Mouse (Mus musculus) midbrain, embryonic 16.5 days (tissue): ENCODE data around the gene Gp1ba. TPM values are rescaled to one million over a fixed set of nuclear protein-coding genes. Genes with fewer than 3 reads are reported as not detected.

Experiments used
- ATAC-seq: fragments of 200-750 bp; cut with Nextera tagmentation; 2 replicates; pipeline ENCODE4 v1.8.0; 2017; ENCODE audit warnings: moderate TSS enrichment
- H3K27ac ChIP-seq: fragments of 300-500 bp; sonication (generic); 2 replicates; pipeline ENCODE4 v1.5.1; 2014; ENCODE audit warnings: mild to moderate bottlenecking, low read length, mixed read lengths
- H3K27me3 ChIP-seq: fragments of 300-500 bp; sonication (generic); 2 replicates; pipeline ENCODE4 v1.6.1; 2014; ENCODE audit warnings: low read depth, low read length, mixed read lengths; ENCODE audit not compliant: control insufficient read depth, insufficient read depth
- H3K36me3 ChIP-seq: fragments of 300-500 bp; sonication (generic); 2 replicates; pipeline ENCODE4 v1.6.1; 2014; ENCODE audit warnings: mild to moderate bottlenecking, low read length, moderate library complexity, mixed read lengths; ENCODE audit not compliant: control insufficient read depth, insufficient read depth
- H3K4me1 ChIP-seq: fragments of 300-500 bp; sonication (generic); 2 replicates; pipeline ENCODE4 v1.6.1; 2014; ENCODE audit warnings: mild to moderate bottlenecking, low read length, mixed read lengths; ENCODE audit not compliant: control insufficient read depth, insufficient read depth
- H3K4me2 ChIP-seq: fragments of 300-500 bp; sonication (generic); 2 replicates; pipeline ENCODE4 v1.6.1; 2014; ENCODE audit warnings: mild to moderate bottlenecking, low read length, mixed read lengths
- H3K4me3 ChIP-seq: fragments of 300-500 bp; sonication (generic); 2 replicates; pipeline ENCODE4 v1.5.1; 2014; ENCODE audit warnings: low read depth, mild to moderate bottlenecking, low read length, moderate library complexity, mixed read lengths
- H3K9ac ChIP-seq: fragments of 300-500 bp; sonication (generic); 2 replicates; pipeline ENCODE4 v1.6.1; 2014; ENCODE audit warnings: low read depth, low read length, mixed read lengths
- H3K9me3 ChIP-seq: fragments of 300-500 bp; sonication (generic); replicated peaks from 2 replicates; pipeline ENCODE4 v1.6.1; 2014; ENCODE audit warnings: mild to moderate bottlenecking, low read length, mixed read lengths; ENCODE audit not compliant: control insufficient read depth, poor library complexity, severe bottlenecking
- WGBS: fragments of 180-500 bp; shearing (Covaris S2); extraction: QIAGEN DNeasy Blood & Tissue Kit; methylation state at CpG from one replicate; pipeline ENCODE4 v1.1.7; 2014; 5-methylcytosine and 5-hydroxymethylcytosine counted together
- polyA plus RNA-seq: library from polyadenylated mRNA; unstranded; fragments of >200 nt; fragmentation: Nextera tagmentation; extraction: Ambion mirVana; gene quantifications from 2 replicates; pipeline ENCODE4 v1.2.1, GENCODE M21; 2015

The Gp1ba gene
- polyA plus RNA-seq, 1 experiment from 2014 or later, result 0.21 TPM

DNA sequence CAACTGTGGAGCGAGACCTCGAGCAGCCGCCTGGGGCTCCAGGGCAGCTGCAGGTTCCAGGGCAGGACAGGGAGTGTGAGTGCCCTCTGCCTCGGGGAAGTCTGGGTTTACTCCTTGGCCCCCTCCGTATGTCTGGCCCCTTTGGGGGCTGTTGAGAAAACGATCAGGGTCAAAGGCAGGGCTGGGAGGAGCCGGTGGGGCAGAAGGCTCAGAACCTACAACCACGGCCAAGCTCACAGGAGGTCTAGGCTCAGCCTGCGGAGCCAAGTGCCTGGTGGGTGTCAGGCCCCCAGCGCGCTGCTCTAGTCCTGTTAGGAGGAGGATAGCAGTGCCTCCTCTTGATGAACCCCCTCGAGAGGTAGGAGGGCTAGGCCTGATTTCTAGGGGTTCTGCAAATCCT is 42.2 kb downstream of the Gp1ba start:
- Histone ChIP-seq H3K4me3 (no peak overlapping the region), H3K27me3 (no peaks in the 10 kb centered on the region), H3K4me1 (peaks cover 11% of the 10 kb centered on the region), H3K36me3 (peaks cover 16% of the 10 kb centered on the region), H3K9ac (no peak overlapping the region), H3K4me2 (no peak overlapping the region), H3K27ac (no peak overlapping the region), H3K9me3 (no peaks in the 10 kb centered on the region)
- ATAC-seq, result peak; percentile 21; the same call in 1 of the 2 replicates
- 66% methylated on average over 12 of the region's 12 CpGs for WGBS

DNA sequence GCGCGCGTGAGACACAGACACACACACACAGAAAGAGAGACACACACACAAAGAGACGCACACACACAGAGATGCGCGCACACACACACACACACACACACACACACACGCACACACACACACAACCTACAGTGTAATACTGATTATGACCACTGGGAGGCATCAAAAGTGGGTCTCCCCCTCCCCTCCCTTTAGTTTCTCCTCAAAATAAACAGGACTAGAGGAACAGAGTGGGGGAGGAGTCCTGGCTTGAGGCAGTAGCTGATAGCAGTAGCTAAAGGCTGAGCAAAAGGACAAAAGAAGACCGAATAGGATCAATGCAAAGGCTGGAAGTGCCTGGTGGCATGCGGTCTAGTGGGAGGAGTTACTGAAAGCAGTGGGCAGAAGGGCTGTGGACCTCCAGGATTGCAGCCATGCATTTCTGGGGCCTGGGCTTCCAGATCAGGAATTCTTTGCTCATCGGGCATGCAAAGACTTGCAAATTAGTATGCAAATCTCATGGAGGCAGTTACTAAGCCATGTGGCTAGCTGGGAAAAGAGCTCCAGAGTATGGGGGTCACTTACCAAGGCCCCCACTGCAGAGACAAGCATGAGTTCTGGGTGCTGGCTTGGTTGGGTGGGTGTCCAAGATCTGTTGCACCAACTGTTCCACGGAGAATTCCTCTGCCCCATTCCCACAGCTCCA is 43.1 kb downstream of the Gp1ba start:
- no peak overlapping the region for H3K4me3 ChIP-seq
- 0 out of 2 replicates have a peak overlapping the region, but pooled peaks have one; percentile 22 for H3K9ac ChIP-seq
- peak; percentile 57 for ATAC-seq
- H3K36me3 ChIP-seq, result peaks cover 16% of the 10 kb centered on the region
- H3K4me2 ChIP-seq, result peak overlapping the region; percentile 5; the same call in 1 of the 2 replicates
- peak overlapping the region; percentile 43 for H3K27ac ChIP-seq
- WGBS, result 14% methylated on average over 11 of the region's 11 CpGs
- no peaks in the 10 kb centered on the region for H3K9me3 ChIP-seq
- H3K4me1 ChIP-seq, result peaks cover 19% of the 10 kb centered on the region
- no peaks in the 10 kb centered on the region for H3K27me3 ChIP-seq

DNA sequence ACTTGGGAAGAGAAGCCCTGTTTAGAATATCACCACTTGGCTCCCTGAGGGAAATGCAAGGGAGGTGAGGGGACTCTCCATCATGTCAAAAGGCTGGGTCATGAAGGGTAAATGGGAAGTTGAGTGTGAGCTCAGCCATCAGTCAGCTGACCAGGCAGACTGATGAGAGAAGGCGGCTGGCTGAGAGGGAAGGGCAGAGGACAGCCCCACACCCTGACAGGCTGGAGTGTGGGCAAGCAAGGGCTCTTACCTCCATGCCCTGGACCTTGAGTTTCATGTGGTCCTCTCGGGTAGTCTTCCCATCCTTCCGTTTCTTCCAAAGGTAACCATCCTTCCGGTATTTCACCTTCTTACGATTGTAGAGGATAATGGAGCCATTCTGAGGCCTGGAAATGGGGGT is 44.7 kb downstream of the Gp1ba start:
- Histone ChIP-seq H3K27ac (no peak overlapping the region), H3K9me3 (no peaks in the 10 kb centered on the region), H3K9ac (no peak overlapping the region), H3K27me3 (no peaks in the 10 kb centered on the region), H3K4me3 (no peak overlapping the region), H3K4me1 (peaks cover 24% of the 10 kb centered on the region), H3K4me2 (no peak overlapping the region), H3K36me3 (peaks cover 16% of the 10 kb centered on the region)
- whole genome bisulfite sequencing, result 96% methylated on average over 5 of the region's 5 CpGs
- ATAC-seq, result no peak

DNA sequence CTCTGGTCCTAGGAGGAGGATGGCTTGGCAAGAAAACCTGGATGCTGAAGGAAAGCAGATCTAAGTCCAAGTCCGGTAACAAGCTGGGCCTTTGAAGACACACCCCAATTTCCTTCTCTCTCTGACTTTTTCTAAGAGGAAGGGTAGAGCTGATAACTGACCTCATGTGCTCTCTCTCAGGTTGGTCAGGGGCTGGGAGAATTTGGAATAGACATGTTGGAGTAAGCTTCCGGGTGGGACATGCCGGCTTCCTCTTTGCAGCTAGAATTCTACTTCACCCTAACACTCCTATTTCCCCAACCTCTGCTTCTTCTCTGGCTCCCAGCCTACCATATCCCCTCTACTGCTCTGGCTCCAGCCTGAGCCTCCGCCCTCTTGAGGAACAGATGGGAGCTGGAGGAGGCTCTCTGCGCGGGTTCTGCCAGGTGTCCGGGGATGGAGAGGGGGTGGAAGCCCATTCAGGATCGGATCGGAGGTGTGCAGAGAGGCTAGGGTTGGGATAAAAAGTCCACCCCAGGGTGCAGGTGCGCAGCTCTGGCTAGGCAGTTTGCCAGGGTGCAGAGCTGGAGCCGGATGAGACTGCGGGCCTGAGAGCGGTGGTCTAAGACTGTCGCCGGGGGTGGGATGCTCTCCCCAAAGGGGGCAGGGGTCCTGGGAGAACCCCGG is 48.1 kb downstream of the Gp1ba start:
- no peaks in the 10 kb centered on the region for H3K9me3 ChIP-seq
- H3K27me3 ChIP-seq, result no peaks in the 10 kb centered on the region
- peaks cover 28% of the 10 kb centered on the region for H3K4me1 ChIP-seq
- peak overlapping the region; percentile 90 for H3K4me2 ChIP-seq
- H3K27ac ChIP-seq, result peak overlapping the region; percentile 85
- ATAC-seq, result peak; percentile 63
- H3K4me3 ChIP-seq, result peak overlapping the region; percentile 82
- peaks cover 7% of the 10 kb centered on the region; the same call in 1 of the 2 replicates for H3K36me3 ChIP-seq
- 6% methylated on average over 16 of the region's 16 CpGs for WGBS
- H3K9ac ChIP-seq, result peak overlapping the region; percentile 94

DNA sequence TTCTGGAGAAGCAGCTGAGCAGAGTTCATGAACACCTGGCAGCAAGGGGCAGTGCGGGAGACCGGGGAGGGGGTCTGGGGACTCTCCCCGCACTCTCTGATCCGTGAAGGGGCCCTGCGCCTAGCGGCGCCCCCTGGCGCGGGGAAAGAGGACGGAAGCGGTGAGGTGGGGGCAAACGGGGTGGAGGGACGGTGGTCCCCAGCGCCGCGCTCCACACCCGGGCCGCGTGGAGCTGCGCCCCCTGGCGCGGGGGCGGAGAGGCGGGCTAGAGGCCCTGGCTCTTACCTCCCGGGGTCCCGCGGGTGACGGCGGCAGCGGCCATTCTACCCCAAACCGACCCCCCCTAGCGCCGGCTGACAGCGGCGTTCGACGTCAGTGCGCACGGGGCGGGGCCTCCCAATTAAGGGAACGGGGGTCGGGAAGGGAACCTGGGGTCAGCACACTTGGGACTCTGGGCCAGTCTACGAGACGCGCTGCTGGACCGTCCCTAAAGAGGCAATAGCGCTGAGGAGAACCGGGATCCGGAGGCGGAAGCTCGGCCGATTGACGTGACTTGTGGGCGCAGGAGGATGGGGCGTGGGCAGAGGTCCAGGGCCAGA is 48.8 kb downstream of the Gp1ba start, which contains the start of gene Camta2:
TSS of gene Camta2 (minus strand) at position 505 of the 599 bp plus-strand sequence.
- Histone ChIP-seq H3K36me3 (peaks cover 7% of the 10 kb centered on the region; the same call in 1 of the 2 replicates), H3K27me3 (no peaks in the 10 kb centered on the region), H3K4me2 (peak within 1 kb of the TSS; percentile 90), H3K9ac (peak within 1 kb of the TSS; percentile 94), H3K4me1 (peaks cover 22% of the 10 kb centered on the region), H3K27ac (peak within 1 kb of the TSS; percentile 85), H3K4me3 (peak within 1 kb of the TSS; percentile 82), H3K9me3 (no peaks in the 10 kb centered on the region)
- ATAC-seq, result peak; percentile 81
- WGBS, result under 1% methylated on average over 50 of the region's 55 CpGs

DNA sequence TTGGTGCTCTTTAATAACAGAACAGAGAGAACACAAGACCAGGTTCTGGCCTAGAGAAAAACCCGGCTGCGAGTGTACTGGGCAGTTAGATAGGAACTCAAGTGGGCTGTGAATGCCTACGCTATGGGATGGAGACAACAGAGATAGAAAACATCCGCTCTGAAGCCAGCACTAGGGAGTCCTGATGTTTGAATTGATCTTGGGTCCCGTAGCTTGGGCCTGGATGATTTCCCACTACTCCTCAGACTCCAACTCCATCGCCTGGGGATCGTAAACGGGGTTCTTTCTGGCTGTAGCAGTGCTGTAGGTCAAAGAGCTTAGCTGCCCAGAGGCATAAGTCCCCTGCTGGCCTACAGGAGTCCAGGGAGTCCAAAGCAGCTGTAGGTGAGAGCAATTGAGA is 49.5 kb downstream of the Gp1ba start:
- Histone ChIP-seq H3K27me3 (no peaks in the 10 kb centered on the region), H3K4me2 (peak overlapping the region; percentile 90), H3K27ac (peak overlapping the region; percentile 85), H3K4me3 (peak overlapping the region; percentile 82), H3K9me3 (no peaks in the 10 kb centered on the region), H3K9ac (peak overlapping the region; percentile 94), H3K36me3 (peaks cover 7% of the 10 kb centered on the region; the same call in 1 of the 2 replicates), H3K4me1 (peaks cover 22% of the 10 kb centered on the region)
- no peak for ATAC-seq
- 10% methylated on average over 8 of the region's 8 CpGs for WGBS

DNA sequence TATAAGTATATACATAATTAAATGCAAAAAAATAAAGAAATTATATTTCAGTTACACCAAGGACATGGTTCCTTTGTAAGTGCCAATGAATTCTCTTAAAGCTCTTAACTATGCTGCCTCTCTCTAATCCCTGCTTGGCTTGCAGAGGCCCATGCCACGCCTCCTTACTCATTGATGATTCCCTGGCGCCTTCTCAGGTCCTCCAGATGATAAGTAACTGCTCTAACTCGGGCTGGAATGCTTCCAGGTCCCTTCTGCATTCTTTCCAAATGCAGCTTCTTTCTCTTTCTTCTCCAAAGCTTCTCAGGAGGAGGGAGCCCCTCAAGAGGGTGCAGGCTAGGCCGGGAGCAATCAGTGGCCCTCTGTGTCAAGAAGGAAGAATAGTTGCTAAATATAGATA is 50.7 kb downstream of the Gp1ba start:
- no peak for ATAC-seq
- Histone ChIP-seq H3K4me2 (no peak overlapping the region), H3K27me3 (no peaks in the 10 kb centered on the region), H3K36me3 (peaks cover 2% of the 10 kb centered on the region; the same call in 1 of the 2 replicates), H3K27ac (no peak overlapping the region), H3K9ac (no peak overlapping the region), H3K4me1 (peaks cover 22% of the 10 kb centered on the region), H3K4me3 (no peak overlapping the region), H3K9me3 (no peaks in the 10 kb centered on the region)
- WGBS, result 46% methylated on average over 4 of the region's 4 CpGs
